Mouse (Mus musculus): Measurements from ENCODE around the gene Dolpp1. TPM values are rescaled to one million over a fixed set of nuclear protein-coding genes. Genes with fewer than 3 reads are reported as not detected.

Dolpp1 gene
- total RNA-seq, 1 experiment: 55.6 TPM

DNA sequence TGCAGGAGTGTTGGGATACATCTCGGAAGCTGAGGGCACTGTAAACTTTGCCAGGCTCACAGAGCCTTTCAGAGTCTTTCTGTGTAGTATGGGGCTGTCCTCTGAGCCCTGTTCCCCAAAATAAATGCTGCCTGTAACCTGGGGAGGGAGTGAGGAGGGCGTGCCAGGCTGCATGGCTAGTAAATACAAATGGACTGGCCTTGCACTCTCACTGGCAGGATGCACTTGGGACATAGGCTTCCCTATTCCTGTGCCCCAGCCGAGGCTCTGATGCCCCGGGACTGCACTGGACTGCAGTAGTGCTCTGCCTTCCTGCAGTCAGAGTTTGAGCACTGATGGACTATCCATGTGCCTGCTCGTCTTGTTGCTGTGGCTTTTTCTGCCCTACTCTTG is 50.4 kb downstream of the Dolpp1 start:
- Histone ChIP-seq H3K9ac (ENCODE audit: insufficient read depth, low read depth, low read length, poor library complexity, severe bottlenecking) (peak overlapping the region; percentile 59; the same call in 1 of the 2 replicates), H3K4me3 (ENCODE audit: insufficient read depth in 1 of 2, low read depth in 1 of 2, low read length in 2 of 2, poor library complexity in 1 of 2, severe bottlenecking in 1 of 2) (peak overlapping the region; percentile 52 to 61; a peak in 3 of 4 replicates), H3K36me3 (ENCODE audit: control insufficient read depth, insufficient read depth, low read length, poor library complexity, severe bottlenecking) (peaks cover 39% of the 10 kb centered on the region), H3K27ac (ENCODE audit: insufficient read depth, low read depth, low read length, poor library complexity, severe bottlenecking) (peak overlapping the region; percentile 92), H3K9me3 (ENCODE audit: control insufficient read depth, insufficient read depth, low read depth, low read length) (no peaks in the 10 kb centered on the region), H3K4me1 (ENCODE audit: control insufficient read depth in 2 of 2, insufficient read depth in 2 of 2, low read length in 2 of 2, poor library complexity in 1 of 2) (peaks cover 10 to 34% of the 10 kb centered on the region in 2 experiments)
- in situ Hi-C loops (cut with MboI; ENCODE audit: low sequenced_read_pairs in 2 of 2, unreplicated experiment in 2 of 2): no loop called here
- TF ChIP-seq HCFC1 (IDR thresholded peaks at IDR 0.05; ENCODE audit: borderline replicate concordance, insufficient read depth, low read length) (no peak), CHD2 (IDR thresholded peaks at IDR 0.05; ENCODE audit: low read depth, low read length) (no peak), ZNF384 (IDR thresholded peaks at IDR 0.05; ENCODE audit: low read depth, low read length) (no peak), ZC3H11A (IDR thresholded peaks at IDR 0.05; ENCODE audit: borderline replicate concordance, low read depth, low read length) (no peak), MAFK (IDR thresholded peaks at IDR 0.05; ENCODE audit: insufficient read depth, low read depth, low read length) (no peak)
- DNase-seq (ENCODE audit: low read depth, low spot score): no peak

DNA sequence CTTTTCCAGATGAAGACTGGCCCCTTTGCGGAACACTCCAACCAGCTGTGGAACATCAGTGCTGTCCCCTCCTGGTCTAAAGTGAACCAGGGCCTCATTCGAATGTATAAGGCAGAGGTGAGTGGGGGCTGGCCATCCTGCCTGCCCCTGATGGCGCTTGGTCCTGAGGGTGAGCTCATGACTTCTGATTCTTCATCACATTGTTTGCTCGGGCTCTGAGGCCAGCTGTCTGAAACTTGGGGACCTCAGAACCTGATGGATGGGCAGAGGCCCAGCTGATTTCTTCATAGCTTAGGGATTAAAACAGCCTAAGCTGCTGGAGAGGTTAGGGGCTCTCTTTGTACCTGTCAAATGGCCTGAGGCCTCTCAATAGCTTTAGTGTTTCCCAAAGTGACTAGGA is 51.2 kb downstream of the Dolpp1 start:
- no peak for DNase-seq (ENCODE audit: low read depth, low spot score)
- H3K9me3 ChIP-seq (ENCODE audit: control insufficient read depth, insufficient read depth, low read depth, low read length): no peaks in the 10 kb centered on the region
- peaks cover 10 to 35% of the 10 kb centered on the region in 2 experiments for H3K4me1 ChIP-seq (ENCODE audit: control insufficient read depth in 2 of 2, insufficient read depth in 2 of 2, low read length in 2 of 2, poor library complexity in 1 of 2)
- peaks cover 31% of the 10 kb centered on the region for H3K36me3 ChIP-seq (ENCODE audit: control insufficient read depth, insufficient read depth, low read length, poor library complexity, severe bottlenecking)
- no peak overlapping the region for H3K27ac ChIP-seq (ENCODE audit: insufficient read depth, low read depth, low read length, poor library complexity, severe bottlenecking)
- TF ChIP-seq MAFK (IDR thresholded peaks at IDR 0.05; ENCODE audit: insufficient read depth, low read depth, low read length): no peak
- TF ChIP-seq CHD2 (IDR thresholded peaks at IDR 0.05; ENCODE audit: low read depth, low read length): no peak
- no peak for TF ChIP-seq HCFC1 (IDR thresholded peaks at IDR 0.05; ENCODE audit: borderline replicate concordance, insufficient read depth, low read length)
- no peak for TF ChIP-seq ZC3H11A (IDR thresholded peaks at IDR 0.05; ENCODE audit: borderline replicate concordance, low read depth, low read length)
- no peak for TF ChIP-seq ZNF384 (IDR thresholded peaks at IDR 0.05; ENCODE audit: low read depth, low read length)
- H3K4me3 ChIP-seq (ENCODE audit: insufficient read depth in 1 of 2, low read depth in 1 of 2, low read length in 2 of 2, poor library complexity in 1 of 2, severe bottlenecking in 1 of 2): no peak overlapping the region
- in situ Hi-C loops (cut with MboI; ENCODE audit: low sequenced_read_pairs in 2 of 2, unreplicated experiment in 2 of 2): no loop called here
- H3K9ac ChIP-seq (ENCODE audit: insufficient read depth, low read depth, low read length, poor library complexity, severe bottlenecking): peak overlapping the region; percentile 6; the same call in 1 of the 2 replicates

DNA sequence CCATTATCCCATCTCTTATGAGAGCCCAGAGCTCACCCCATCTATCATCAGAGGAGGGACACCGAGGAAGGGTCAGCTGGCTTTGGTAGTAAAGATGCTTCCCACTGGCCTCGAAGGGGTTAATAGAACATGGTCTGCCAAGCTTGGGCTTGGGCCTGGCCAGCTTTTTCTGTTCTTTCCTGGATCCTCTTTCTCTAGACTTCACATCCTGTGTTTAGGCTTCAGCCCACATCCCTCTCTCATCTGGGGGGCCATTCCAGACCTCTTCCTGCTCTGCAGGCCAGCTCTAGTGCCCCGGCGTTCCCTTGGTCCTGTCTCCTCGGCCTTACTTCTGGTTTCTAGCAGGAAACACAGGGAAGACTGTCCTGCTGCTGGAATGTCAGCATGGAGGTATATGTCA is 52.0 kb downstream of the Dolpp1 start:
- in situ Hi-C loops (cut with MboI; ENCODE audit: low sequenced_read_pairs in 2 of 2, unreplicated experiment in 2 of 2): no loop called here
- TF ChIP-seq CHD2 (IDR thresholded peaks at IDR 0.05; ENCODE audit: low read depth, low read length) (no peak), ZC3H11A (IDR thresholded peaks at IDR 0.05; ENCODE audit: borderline replicate concordance, low read depth, low read length) (no peak), MAFK (IDR thresholded peaks at IDR 0.05; ENCODE audit: insufficient read depth, low read depth, low read length) (no peak), HCFC1 (IDR thresholded peaks at IDR 0.05; ENCODE audit: borderline replicate concordance, insufficient read depth, low read length) (no peak), ZNF384 (IDR thresholded peaks at IDR 0.05; ENCODE audit: low read depth, low read length) (no peak)
- no peak overlapping the region for H3K4me3 ChIP-seq (ENCODE audit: insufficient read depth in 1 of 2, low read depth in 1 of 2, low read length in 2 of 2, poor library complexity in 1 of 2, severe bottlenecking in 1 of 2)
- H3K27ac ChIP-seq (ENCODE audit: insufficient read depth, low read depth, low read length, poor library complexity, severe bottlenecking): no peak overlapping the region
- no peaks in the 10 kb centered on the region for H3K9me3 ChIP-seq (ENCODE audit: control insufficient read depth, insufficient read depth, low read depth, low read length)
- no peak for DNase-seq (ENCODE audit: low read depth, low spot score)
- no peak overlapping the region for H3K9ac ChIP-seq (ENCODE audit: insufficient read depth, low read depth, low read length, poor library complexity, severe bottlenecking)
- H3K36me3 ChIP-seq (ENCODE audit: control insufficient read depth, insufficient read depth, low read length, poor library complexity, severe bottlenecking): peaks cover 24% of the 10 kb centered on the region
- peaks cover 10 to 35% of the 10 kb centered on the region in 2 experiments for H3K4me1 ChIP-seq (ENCODE audit: control insufficient read depth in 2 of 2, insufficient read depth in 2 of 2, low read length in 2 of 2, poor library complexity in 1 of 2)

DNA sequence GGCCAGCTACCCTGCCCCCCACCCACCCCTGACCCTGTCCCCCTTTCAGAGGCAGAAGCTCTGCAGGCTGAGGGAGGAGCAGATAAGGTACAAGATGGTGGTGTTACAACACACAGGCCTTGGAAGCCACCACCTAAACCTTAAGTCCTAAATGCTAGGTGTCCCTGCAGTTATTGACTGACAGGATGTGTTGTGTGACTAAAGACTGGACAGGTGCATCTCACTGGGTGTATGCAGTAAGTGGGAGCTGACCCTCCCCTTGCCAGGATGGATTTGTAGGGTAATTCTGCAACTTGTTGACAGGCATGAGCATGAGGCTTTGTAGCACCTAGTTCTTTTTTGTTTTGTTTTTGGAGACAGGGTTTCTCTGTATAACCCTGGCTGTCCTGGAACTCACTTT is 52.4 kb downstream of the Dolpp1 start:
- TF ChIP-seq MAFK (IDR thresholded peaks at IDR 0.05; ENCODE audit: insufficient read depth, low read depth, low read length): no peak
- no peak for TF ChIP-seq ZNF384 (IDR thresholded peaks at IDR 0.05; ENCODE audit: low read depth, low read length)
- no peak for TF ChIP-seq HCFC1 (IDR thresholded peaks at IDR 0.05; ENCODE audit: borderline replicate concordance, insufficient read depth, low read length)
- no peak for TF ChIP-seq ZC3H11A (IDR thresholded peaks at IDR 0.05; ENCODE audit: borderline replicate concordance, low read depth, low read length)
- no peak for TF ChIP-seq CHD2 (IDR thresholded peaks at IDR 0.05; ENCODE audit: low read depth, low read length)
- Histone ChIP-seq H3K9me3 (ENCODE audit: control insufficient read depth, insufficient read depth, low read depth, low read length) (no peaks in the 10 kb centered on the region), H3K36me3 (ENCODE audit: control insufficient read depth, insufficient read depth, low read length, poor library complexity, severe bottlenecking) (peaks cover 22% of the 10 kb centered on the region), H3K4me1 (ENCODE audit: control insufficient read depth in 2 of 2, insufficient read depth in 2 of 2, low read length in 2 of 2, poor library complexity in 1 of 2) (peaks cover 10 to 35% of the 10 kb centered on the region in 2 experiments), H3K27ac (ENCODE audit: insufficient read depth, low read depth, low read length, poor library complexity, severe bottlenecking) (no peak overlapping the region; the same call in 1 of the 2 replicates), H3K4me3 (ENCODE audit: insufficient read depth in 1 of 2, low read depth in 1 of 2, low read length in 2 of 2, poor library complexity in 1 of 2, severe bottlenecking in 1 of 2) (no peak overlapping the region), H3K9ac (ENCODE audit: insufficient read depth, low read depth, low read length, poor library complexity, severe bottlenecking) (no peak overlapping the region; the same call in 1 of the 2 replicates)
- in situ Hi-C loops (cut with MboI; ENCODE audit: low sequenced_read_pairs in 2 of 2, unreplicated experiment in 2 of 2): no loop called here
- DNase-seq (ENCODE audit: low read depth, low spot score): no peak
